In the genomic region with DNA sequence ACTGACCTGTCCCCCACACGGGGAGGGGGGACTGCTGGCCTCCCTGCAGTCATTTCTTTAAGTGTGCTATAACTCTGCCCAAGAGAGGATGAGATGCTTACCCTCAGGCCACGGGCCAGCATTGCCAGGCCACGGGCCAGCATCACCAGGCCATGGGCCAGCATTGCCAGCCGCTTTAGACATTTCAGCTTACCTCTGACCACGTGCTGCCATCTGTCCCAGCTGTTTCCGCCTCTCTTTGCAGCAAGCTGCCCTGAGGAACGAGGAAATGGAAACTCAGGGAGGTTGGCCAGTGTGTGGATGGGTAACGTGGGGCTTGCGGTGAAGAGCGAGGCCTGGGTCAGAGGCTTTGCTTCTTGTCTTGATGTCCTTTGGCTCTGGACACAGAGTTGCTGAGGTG, we compare ENCODE assay signal across 28 mouse cellular contexts. TPM values are rescaled to one million over a fixed set of nuclear protein-coding genes. Genes with fewer than 3 reads are reported as not detected.
A peak's percentile ranks its signal among the peaks of the same experiment; 100 is the strongest.
DNase-seq lines count a peak whose midpoint lies in the region; ATAC-seq lines count a peak whose summit lies in the region.
"Had no signal": no experiment of that assay in that cellular context is flagged by ENCODE, and none has a peak within 500 bp of the region (broad histone marks: within the 10 kb centered on the region; RNA-seq: fewer than 3 reads in every experiment).

No protein-coding gene starts in this region.

- no peaks in the 10 kb centered on the region for H3K36me3 ChIP-seq in limb, embryonic 13.5 days
- H3K36me3 ChIP-seq in limb, embryonic 10.5 days: no peaks in the 10 kb centered on the region
- H3K36me3 ChIP-seq: embryonic facial prominence, embryonic 12.5 days; embryonic facial prominence, embryonic 15.5 days; hindbrain, embryonic 12.5 days; hindbrain, embryonic 15.5 days had no signal

- DNase-seq in cerebellum, postnatal 10 days: peak; percentile 47 to 72
- no peak for DNase-seq in cerebellum, postnatal 36 days
- DNase-seq in gastrocnemius, postnatal 25 days: peak; percentile 42
- no peak for DNase-seq in gastrocnemius, adult 18-20 months (ENCODE audit: low spot score)
- no peak for DNase-seq in limb, embryonic 10.5 days (ENCODE audit: low spot score)
- no peak for DNase-seq in adrenal gland, postnatal 10 days
- DNase-seq: adrenal gland, adult 2 months; cerebellum, adult 11-12 months; cerebellum, adult 8-10 months; heart, adult 2 months had no signal

- no peaks in the 10 kb centered on the region for H3K9me3 ChIP-seq in limb, embryonic 13.5 days
- no peaks in the 10 kb centered on the region for H3K9me3 ChIP-seq in limb, embryonic 10.5 days (replicated peaks)
- H3K9me3 ChIP-seq: embryonic facial prominence, embryonic 12.5 days; embryonic facial prominence, embryonic 15.5 days; heart, embryonic 10.5 days; heart, embryonic 13.5 days; hindbrain, embryonic 12.5 days; hindbrain, embryonic 15.5 days had no signal

- H3K4me1 ChIP-seq in limb, embryonic 13.5 days: peaks cover 10% of the 10 kb centered on the region
- H3K4me1 ChIP-seq in limb, embryonic 10.5 days: peaks cover 4% of the 10 kb centered on the region
- H3K4me1 ChIP-seq: hindbrain, embryonic 15.5 days had no signal

- H3K27me3 ChIP-seq in limb, embryonic 13.5 days: peaks cover 10% of the 10 kb centered on the region; the same call in 1 of the 2 replicates
- H3K27me3 ChIP-seq in limb, embryonic 10.5 days (ENCODE audit: low read depth, poor library complexity, severe bottlenecking): peaks cover 22% of the 10 kb centered on the region; the same call in 1 of the 2 replicates
- H3K27me3 ChIP-seq: embryonic facial prominence, embryonic 12.5 days; embryonic facial prominence, embryonic 15.5 days; hindbrain, embryonic 12.5 days; hindbrain, embryonic 15.5 days had no signal

- H3K4me3 ChIP-seq in limb, embryonic 13.5 days: no peak overlapping the region
- no peak overlapping the region for H3K4me3 ChIP-seq in limb, embryonic 10.5 days
- H3K4me3 ChIP-seq: embryonic facial prominence, embryonic 12.5 days; embryonic facial prominence, embryonic 15.5 days; heart, adult 2 months; heart, embryonic 10.5 days; heart, embryonic 13.5 days; hindbrain, embryonic 12.5 days; hindbrain, embryonic 15.5 days had no signal

- ATAC-seq in limb, embryonic 13.5 days (ENCODE audit: low FRiP score, low read depth): no peak
- ATAC-seq in granulocyte monocyte progenitor cell, adult 5-6 weeks (replicated peaks; ENCODE audit: poor library complexity, severe bottlenecking): peak; percentile 8; the same call in 1 of the 2 replicates
- ATAC-seq: forebrain, embryonic 14.5 days; intestine, postnatal 0 days had no signal

- no peak overlapping the region for H3K4me2 ChIP-seq in limb, embryonic 13.5 days (replicated peaks)
- H3K4me2 ChIP-seq: embryonic facial prominence, embryonic 12.5 days; embryonic facial prominence, embryonic 15.5 days; heart, embryonic 13.5 days; hindbrain, embryonic 12.5 days; hindbrain, embryonic 15.5 days had no signal

- no peak overlapping the region for H3K27ac ChIP-seq in limb, embryonic 13.5 days
- H3K27ac ChIP-seq in limb, embryonic 10.5 days: no peak overlapping the region
- H3K27ac ChIP-seq: embryonic facial prominence, embryonic 12.5 days; embryonic facial prominence, embryonic 15.5 days; heart, adult 2 months; heart, embryonic 10.5 days; heart, embryonic 13.5 days; hindbrain, embryonic 12.5 days; hindbrain, embryonic 15.5 days had no signal

- WGBS in limb, embryonic 13.5 days: 79% methylated on average over 10 of the region's 10 CpGs
- 82% methylated on average over 10 of the region's 10 CpGs for WGBS in limb, embryonic 10.5 days

- H3K9ac ChIP-seq in limb, embryonic 13.5 days: 0 out of 2 replicates have a peak overlapping the region, but pooled peaks have one; percentile 8
- H3K9ac ChIP-seq: embryonic facial prominence, embryonic 12.5 days; embryonic facial prominence, embryonic 15.5 days; forebrain, postnatal 0 days; heart, embryonic 13.5 days; hindbrain, embryonic 12.5 days; hindbrain, embryonic 15.5 days had no signal

RNA-seq across cellular contexts. Expression of a gene that starts 12.7 kb away (rescaled TPM):
- 10 to 100 TPM; 28.0 to 28.1 TPM for total RNA-seq in gastrocnemius, postnatal 25 days (2021)
- 10 to 100 TPM; 19.6 to 21.0 TPM for total RNA-seq in gastrocnemius, adult 18-20 months (2021)
- polyA plus RNA-seq in limb, embryonic 13.5 days (2015; fragmentation: Nextera tagmentation; extraction: Ambion mirVana): 243 and 248 TPM in 2 replicates
- polyA plus RNA-seq in limb, embryonic 10.5 days (2016; fragmentation: Nextera tagmentation; extraction: Ambion mirVana): 372 and 439 TPM in 2 replicates
- total RNA-seq in granulocyte monocyte progenitor cell, adult 5-6 weeks (2014; fragmentation: Nextera tagmentation): 34.9 and 56.5 TPM in 2 replicates
- total RNA-seq in granulocyte monocyte progenitor cell, adult 5-6 weeks (2017): 36.5 and 61.2 TPM in 2 replicates
- total RNA-seq in adrenal gland, postnatal 10 days (2021): 100 to 1,000 TPM; 113 to 117 TPM

RNA-seq across cellular contexts. Expression of a gene that starts 13.1 kb away (rescaled TPM):
- 1,000 to 10,000 TPM; 1,728 to 1,814 TPM for total RNA-seq in gastrocnemius, postnatal 25 days (2021)
- 1,000 to 10,000 TPM; 1,486 to 1,625 TPM for total RNA-seq in gastrocnemius, adult 18-20 months (2021)
- polyA plus RNA-seq in limb, embryonic 13.5 days (2015; fragmentation: Nextera tagmentation; extraction: Ambion mirVana): 928 and 970 TPM in 2 replicates
- 879 and 888 TPM in 2 replicates for polyA plus RNA-seq in limb, embryonic 10.5 days (2016; fragmentation: Nextera tagmentation; extraction: Ambion mirVana)
- total RNA-seq in granulocyte monocyte progenitor cell, adult 5-6 weeks (2014; fragmentation: Nextera tagmentation): 1,083 and 1,131 TPM in 2 replicates
- 462 and 506 TPM in 2 replicates for total RNA-seq in granulocyte monocyte progenitor cell, adult 5-6 weeks (2017)
- total RNA-seq in adrenal gland, postnatal 10 days (2021): 1,000 to 10,000 TPM; 2,747 to 2,903 TPM

RNA-seq across cellular contexts. Expression of a gene that starts 13.2 kb away (rescaled TPM):
- total RNA-seq in gastrocnemius, postnatal 25 days (2021): not detected
- total RNA-seq in gastrocnemius, adult 18-20 months (2021): not detected
- polyA plus RNA-seq in limb, embryonic 13.5 days (2015; fragmentation: Nextera tagmentation; extraction: Ambion mirVana): 5.5 and 7.8 TPM in 2 replicates
- 3.4 and 3.8 TPM in 2 replicates for polyA plus RNA-seq in limb, embryonic 10.5 days (2016; fragmentation: Nextera tagmentation; extraction: Ambion mirVana)
- not detected in 2 replicates for total RNA-seq in granulocyte monocyte progenitor cell, adult 5-6 weeks (2014; fragmentation: Nextera tagmentation)
- total RNA-seq in granulocyte monocyte progenitor cell, adult 5-6 weeks (2017): not detected in 2 replicates
- not detected for total RNA-seq in adrenal gland, postnatal 10 days (2021)
- total RNA-seq: adrenal gland, adult 2 months; adrenal gland, postnatal 25 days; common myeloid progenitor, adult 5-6 weeks; gastrocnemius, postnatal 4 days; heart, adult 2 months; heart, postnatal 25 days; hematopoietic stem cell, adult 5-6 weeks had no signal
- polyA plus RNA-seq: heart, adult 2 months; heart, embryonic 16.5 days had no signal

RNA-seq across cellular contexts. Expression of a gene that starts 33.7 kb away (rescaled TPM):
- total RNA-seq in gastrocnemius, postnatal 25 days (2021): under 1 TPM; 0.67 to 0.70 TPM
- total RNA-seq in gastrocnemius, adult 18-20 months (2021): 1 to 10 TPM in 1 of 2 experiments, under 1 TPM in 1; 0.37 to 1.0 TPM
- 7.4 and 8.0 TPM in 2 replicates for polyA plus RNA-seq in limb, embryonic 13.5 days (2015; fragmentation: Nextera tagmentation; extraction: Ambion mirVana)
- 2.7 and 3.4 TPM in 2 replicates for polyA plus RNA-seq in limb, embryonic 10.5 days (2016; fragmentation: Nextera tagmentation; extraction: Ambion mirVana)
- total RNA-seq in granulocyte monocyte progenitor cell, adult 5-6 weeks (2014; fragmentation: Nextera tagmentation): not detected in 2 replicates
- total RNA-seq in granulocyte monocyte progenitor cell, adult 5-6 weeks (2017): 0.60 TPM in 1 of 2 replicates, not detected in the other
- total RNA-seq in adrenal gland, postnatal 10 days (2021): 10 to 100 TPM; 28.3 to 32.8 TPM
- total RNA-seq: hematopoietic stem cell, adult 5-6 weeks had no signal

RNA-seq across cellular contexts. Expression of a gene that starts 55.0 kb away (rescaled TPM):
- 1 to 10 TPM; 3.9 to 5.0 TPM for total RNA-seq in gastrocnemius, postnatal 25 days (2021)
- total RNA-seq in gastrocnemius, adult 18-20 months (2021): 1 to 10 TPM; 7.6 to 9.0 TPM
- polyA plus RNA-seq in limb, embryonic 13.5 days (2015; fragmentation: Nextera tagmentation; extraction: Ambion mirVana): 4.8 and 5.4 TPM in 2 replicates
- polyA plus RNA-seq in limb, embryonic 10.5 days (2016; fragmentation: Nextera tagmentation; extraction: Ambion mirVana): 1.4 and 1.7 TPM in 2 replicates
- 213 and 215 TPM in 2 replicates for total RNA-seq in granulocyte monocyte progenitor cell, adult 5-6 weeks (2014; fragmentation: Nextera tagmentation)
- 171 and 196 TPM in 2 replicates for total RNA-seq in granulocyte monocyte progenitor cell, adult 5-6 weeks (2017)
- total RNA-seq in adrenal gland, postnatal 10 days (2021): 10 to 100 TPM; 18.9 to 21.8 TPM
- total RNA-seq: MEL had no signal

Comparison
In these comparisons a context has a peak if more than half of its experiments do, and no peak if none do; other contexts are left out.
1. DNase-seq: peak in cerebellum, postnatal 10 days (2 of 2) and gastrocnemius, postnatal 25 days (single experiment); none in cerebellum, postnatal 36 days (0 of 2), gastrocnemius, adult 18-20 months (single experiment), limb, embryonic 10.5 days (single experiment) and adrenal gland, postnatal 10 days (single experiment).